Mouse (Mus musculus): Measurements from ENCODE around the gene Acsl1. TPM values are rescaled to one million over a fixed set of nuclear protein-coding genes. Genes with fewer than 3 reads are reported as not detected.

Gene Acsl1
- polyA plus RNA-seq (2016; fragmentation: Nextera tagmentation; extraction: Ambion mirVana), result 42.5 and 44.1 TPM in 2 replicates

GRCm38 (mm10) chr8:46470792-46471781, at the start of gene Acsl1:
Gene Acsl1 (plus strand): TSS chr8:46471037.
- Histone ChIP-seq H3K4me1 (peaks cover 52% of the 10 kb centered on the region), H3K27ac (peak within 1 kb of the TSS; percentile 88), H3K9ac (peak within 1 kb of the TSS; percentile 93), H3K4me3 (peak within 1 kb of the TSS; percentile 90), H3K4me2 (peak within 1 kb of the TSS; percentile 98), H3K36me3 (no peaks in the 10 kb centered on the region; the same call in 1 of the 2 replicates), H3K9me3 (replicated peaks) (no peaks in the 10 kb centered on the region), H3K27me3 (replicated peaks) (no peaks in the 10 kb centered on the region)
- WGBS (ENCODE audit: insufficient replicate concordance), result under 1% methylated on average over 98 of the region's 106 CpGs
- peak; percentile 96 for ATAC-seq

- H3K27me3 ChIP-seq (replicated peaks), result no peaks in the 10 kb centered on the region
- WGBS (ENCODE audit: insufficient replicate concordance), result 50% methylated on average over 6 of the region's 6 CpGs
- no peak for ATAC-seq
- H3K9me3 ChIP-seq (replicated peaks), result no peaks in the 10 kb centered on the region
- no peaks in the 10 kb centered on the region for H3K4me1 ChIP-seq
- H3K4me3 ChIP-seq, result no peak overlapping the region
- no peak overlapping the region for H3K27ac ChIP-seq
- no peak overlapping the region for H3K4me2 ChIP-seq
- no peaks in the 10 kb centered on the region for H3K36me3 ChIP-seq
- H3K9ac ChIP-seq, result no peak overlapping the region
These were observed 49.3 kb upstream of the Acsl1 start for GRCm38 (mm10) chr8:46421515-46421914.

- Histone ChIP-seq H3K9ac (no peak overlapping the region), H3K27ac (no peak overlapping the region), H3K4me1 (no peaks in the 10 kb centered on the region; the same call in 1 of the 2 replicates), H3K4me3 (no peak overlapping the region), H3K27me3 (replicated peaks) (no peaks in the 10 kb centered on the region), H3K36me3 (no peaks in the 10 kb centered on the region), H3K9me3 (replicated peaks) (no peaks in the 10 kb centered on the region), H3K4me2 (no peak overlapping the region)
- no peak for ATAC-seq
These were observed 42.9 kb upstream of the Acsl1 start for GRCm38 (mm10) chr8:46427940-46428339.

GRCm38 (mm10) chr8:46429871-46430270, 41.0 kb upstream of the Acsl1 start:
- Histone ChIP-seq H3K9ac (no peak overlapping the region), H3K4me1 (no peaks in the 10 kb centered on the region; the same call in 1 of the 2 replicates), H3K27ac (no peak overlapping the region), H3K4me3 (no peak overlapping the region), H3K36me3 (no peaks in the 10 kb centered on the region), H3K9me3 (replicated peaks) (no peaks in the 10 kb centered on the region), H3K4me2 (no peak overlapping the region), H3K27me3 (replicated peaks) (no peaks in the 10 kb centered on the region)
- no peak for ATAC-seq
- 66% methylated on average over 7 of the region's 7 CpGs for WGBS (ENCODE audit: insufficient replicate concordance)

GRCm38 (mm10) chr8:46431921-46432320, 38.9 kb upstream of the Acsl1 start:
- Histone ChIP-seq H3K4me2 (no peak overlapping the region), H3K27ac (no peak overlapping the region), H3K9me3 (replicated peaks) (no peaks in the 10 kb centered on the region), H3K27me3 (replicated peaks) (no peaks in the 10 kb centered on the region), H3K36me3 (no peaks in the 10 kb centered on the region), H3K4me3 (no peak overlapping the region), H3K4me1 (no peaks in the 10 kb centered on the region; the same call in 1 of the 2 replicates), H3K9ac (no peak overlapping the region)
- 74% methylated on average over 4 of the region's 4 CpGs for WGBS (ENCODE audit: insufficient replicate concordance)
- no peak for ATAC-seq

- 62% methylated on average over 3 of the region's 3 CpGs for WGBS (ENCODE audit: insufficient replicate concordance)
These were observed 38.3 kb upstream of the Acsl1 start for GRCm38 (mm10) chr8:46432581-46432980.

GRCm38 (mm10) chr8:46433656-46434055, 37.2 kb upstream of the Acsl1 start:
- Histone ChIP-seq H3K4me2 (no peak overlapping the region), H3K9ac (no peak overlapping the region), H3K27ac (no peak overlapping the region), H3K4me1 (no peaks in the 10 kb centered on the region; the same call in 1 of the 2 replicates), H3K9me3 (replicated peaks) (no peaks in the 10 kb centered on the region), H3K36me3 (no peaks in the 10 kb centered on the region), H3K4me3 (no peak overlapping the region), H3K27me3 (replicated peaks) (no peaks in the 10 kb centered on the region)
- ATAC-seq, result no peak
- 24% methylated on average over 1 of the region's 1 CpGs for WGBS (ENCODE audit: insufficient replicate concordance)

More at GRCm38 (mm10) chr8:46432581-46432980, 38.3 kb upstream of the Acsl1 start:
- H3K4me2 ChIP-seq, result no peak overlapping the region
- H3K27me3 ChIP-seq (replicated peaks), result no peaks in the 10 kb centered on the region
- H3K36me3 ChIP-seq, result no peaks in the 10 kb centered on the region
- no peaks in the 10 kb centered on the region; the same call in 1 of the 2 replicates for H3K4me1 ChIP-seq
- no peak overlapping the region for H3K4me3 ChIP-seq
- ATAC-seq, result no peak
- no peaks in the 10 kb centered on the region for H3K9me3 ChIP-seq (replicated peaks)
- H3K27ac ChIP-seq, result no peak overlapping the region
- H3K9ac ChIP-seq, result no peak overlapping the region

- WGBS (ENCODE audit: insufficient replicate concordance), result 70% methylated on average over 10 of the region's 10 CpGs
- H3K27me3 ChIP-seq (replicated peaks), result no peaks in the 10 kb centered on the region
- H3K4me2 ChIP-seq, result no peak overlapping the region
- no peaks in the 10 kb centered on the region for H3K36me3 ChIP-seq
- H3K9ac ChIP-seq, result no peak overlapping the region
- no peak for ATAC-seq
- 0 out of 2 replicates have a peak, but pooled peaks cover 5% of the 10 kb centered on the region for H3K4me1 ChIP-seq
- no peaks in the 10 kb centered on the region for H3K9me3 ChIP-seq (replicated peaks)
- H3K27ac ChIP-seq, result no peak overlapping the region
- no peak overlapping the region for H3K4me3 ChIP-seq
These were observed 32.3 kb upstream of the Acsl1 start for GRCm38 (mm10) chr8:46438491-46438890.

GRCm38 (mm10) chr8:46445964-46446915, 24.6 kb upstream of the Acsl1 start:
- Histone ChIP-seq H3K9me3 (replicated peaks) (no peaks in the 10 kb centered on the region), H3K4me3 (no peak overlapping the region), H3K9ac (no peak overlapping the region), H3K27me3 (replicated peaks) (no peaks in the 10 kb centered on the region), H3K36me3 (no peaks in the 10 kb centered on the region), H3K27ac (peak overlapping the region; percentile 73), H3K4me2 (peak overlapping the region; percentile 25; the same call in 1 of the 2 replicates), H3K4me1 (peaks cover 17% of the 10 kb centered on the region)
- ATAC-seq, result peak; percentile 61; the same call in 1 of the 2 replicates
- 29% methylated on average over 12 of the region's 12 CpGs for WGBS (ENCODE audit: insufficient replicate concordance)

- Histone ChIP-seq H3K27ac (peak overlapping the region; percentile 73; the same call in 1 of the 2 replicates), H3K4me3 (no peak overlapping the region), H3K4me2 (no peak overlapping the region), H3K9ac (no peak overlapping the region), H3K27me3 (replicated peaks) (no peaks in the 10 kb centered on the region), H3K4me1 (peaks cover 17% of the 10 kb centered on the region), H3K36me3 (no peaks in the 10 kb centered on the region), H3K9me3 (replicated peaks) (no peaks in the 10 kb centered on the region)
- peak; percentile 58; the same call in 1 of the 2 replicates for ATAC-seq
- WGBS (ENCODE audit: insufficient replicate concordance), result 64% methylated on average over 6 of the region's 6 CpGs
These were observed 23.5 kb upstream of the Acsl1 start for GRCm38 (mm10) chr8:46447334-46447733.

GRCm38 (mm10) chr8:46448606-46449005, 22.2 kb upstream of the Acsl1 start:
- H3K9me3 ChIP-seq (replicated peaks), result no peaks in the 10 kb centered on the region
- ATAC-seq, result no peak
- peaks cover 17% of the 10 kb centered on the region for H3K4me1 ChIP-seq
- H3K4me3 ChIP-seq, result no peak overlapping the region
- WGBS (ENCODE audit: insufficient replicate concordance), result 58% methylated on average over 5 of the region's 5 CpGs
- H3K9ac ChIP-seq, result no peak overlapping the region
- no peak overlapping the region for H3K4me2 ChIP-seq
- H3K27me3 ChIP-seq (replicated peaks), result no peaks in the 10 kb centered on the region
- H3K36me3 ChIP-seq, result no peaks in the 10 kb centered on the region
- no peak overlapping the region for H3K27ac ChIP-seq
